Mouse (Mus musculus) CH12.LX (cell line): ENCODE results near the gene Syt5. TPM values are rescaled to one million over a fixed set of nuclear protein-coding genes. Genes with fewer than 3 reads are reported as not detected.

Experiments used
- DNase-seq: peaks from one replicate; pipeline ENCODE4 v3.0.0-alpha.2; 2013; ENCODE audit errors: extremely low read depth
- H3K27ac ChIP-seq: 2 replicates; pipeline ENCODE4 v1.5.1; 2012; ENCODE audit warnings: low read depth, mild to moderate bottlenecking, control low read depth, moderate library complexity; ENCODE audit not compliant: insufficient read depth
- H3K27me3 ChIP-seq: replicated peaks from 2 replicates; pipeline ENCODE3; 2012; ENCODE audit warnings: inconsistent platforms
- H3K36me3 ChIP-seq, 2 experiments: replicated peaks in 1 of 2; 2 replicates each; pipeline versions ENCODE3 to v1.6.1; 2012; ENCODE audit warnings: inconsistent platforms in 1 of 2, low read length in 1 of 2, mild to moderate bottlenecking in 1 of 2, mixed read lengths in 1 of 2, moderate library complexity in 1 of 2; ENCODE audit not compliant: control insufficient read depth in 1 of 2, insufficient read depth in 1 of 2
- H3K4me1 ChIP-seq, 2 experiments: 2 replicates each; pipeline ENCODE4 v1.6.1; 2012; ENCODE audit warnings: inconsistent platforms in 1 of 2, moderate library complexity in 1 of 2; ENCODE audit not compliant: insufficient read depth in 2 of 2, control insufficient read depth in 1 of 2
- H3K4me2 ChIP-seq: 2 replicates; pipeline ENCODE4 v1.6.1; 2012; ENCODE audit warnings: low read depth, mild to moderate bottlenecking, control low read depth; ENCODE audit not compliant: poor library complexity, insufficient read depth, severe bottlenecking
- H3K4me3 ChIP-seq, 3 experiments: fragments of 150-350 bp in 1 of 3; sonication (generic) in 1 of 3; replicated peaks in 1 of 3; 2 replicates each; pipeline versions ENCODE3 to v1.5.1; 2011 to 2012; ENCODE audit warnings: low read depth in 2 of 3, low read length in 2 of 3, mild to moderate bottlenecking in 2 of 3, moderate library complexity in 2 of 3, control low read depth in 1 of 3, improper control_type of control experiment in 1 of 3, inconsistent platforms in 1 of 3, mixed read lengths in 1 of 3; ENCODE audit not compliant: poor library complexity in 1 of 3
- H3K79me2 ChIP-seq: replicated peaks from 2 replicates; pipeline ENCODE4 v1.6.1; 2012; ENCODE audit warnings: mild to moderate bottlenecking, moderate library complexity; ENCODE audit not compliant: control insufficient read depth, poor library complexity, insufficient read depth, severe bottlenecking; ENCODE audit errors: extremely low read depth
- H3K9ac ChIP-seq: 2 replicates; pipeline ENCODE4 v1.6.1; 2012; ENCODE audit warnings: low read depth, mild to moderate bottlenecking, control low read depth, moderate library complexity; ENCODE audit not compliant: insufficient read depth
- H3K9me3 ChIP-seq: replicated peaks from 2 replicates; pipeline ENCODE3; 2012; ENCODE audit warnings: low read length, inconsistent platforms, mixed read lengths
- CTCF ChIP-seq, 2 experiments: IDR thresholded peaks in 1 of 2; conservative IDR thresholded peaks in 1 of 2; 2 replicates each; pipeline ENCODE4 v1.5.1; 2011 to 2012; ENCODE audit warnings: low read depth in 2 of 2, low read length in 2 of 2, improper control_type of control experiment in 1 of 2, inconsistent platforms in 1 of 2, mild to moderate bottlenecking in 1 of 2, moderate library complexity in 1 of 2
- ELF1 ChIP-seq: IDR thresholded peaks from 2 replicates; pipeline ENCODE4 v1.6.1; 2014; ENCODE audit warnings: low read depth, mild to moderate bottlenecking, inconsistent platforms, low read length, improper control_type of control experiment
- HCFC1 ChIP-seq: IDR thresholded peaks from 2 replicates; pipeline ENCODE4 v1.6.1; 2012; ENCODE audit warnings: low read depth, mild to moderate bottlenecking, inconsistent platforms, low read length, improper control_type of control experiment
- IRF4 ChIP-seq: IDR thresholded peaks from 2 replicates; pipeline ENCODE4 v1.6.1; 2014; ENCODE audit warnings: low read depth, mild to moderate bottlenecking, inconsistent platforms, low read length, improper control_type of control experiment
- KAT2A ChIP-seq: IDR thresholded peaks from 2 replicates; pipeline ENCODE4 v1.6.1; 2012; ENCODE audit warnings: low read length, improper control_type of control experiment, inconsistent platforms; ENCODE audit not compliant: insufficient replicate concordance
- MAFK ChIP-seq: IDR thresholded peaks from 2 replicates; pipeline ENCODE4 v1.6.1; 2011; ENCODE audit warnings: low read length, improper control_type of control experiment; ENCODE audit not compliant: insufficient replicate concordance
- MAX ChIP-seq: IDR thresholded peaks from 2 replicates; pipeline ENCODE4 v1.6.1; 2011; ENCODE audit warnings: low read length, improper control_type of control experiment
- MYC ChIP-seq: IDR thresholded peaks from 2 replicates; pipeline ENCODE4 v1.6.1; 2011; ENCODE audit warnings: low read depth, mild to moderate bottlenecking, improper control_type of control experiment, low read length
- PAX5 ChIP-seq: IDR thresholded peaks from 2 replicates; pipeline ENCODE4 v1.6.1; 2012; ENCODE audit warnings: low read length, inconsistent platforms, mixed read lengths
- RAD21 ChIP-seq: IDR thresholded peaks from 2 replicates; pipeline ENCODE4 v1.6.1; 2011; ENCODE audit warnings: low read depth, mild to moderate bottlenecking, low read length, improper control_type of control experiment, moderate library complexity
- RCOR1 ChIP-seq: conservative IDR thresholded peaks from 2 replicates; pipeline ENCODE4 v1.6.1; 2012; ENCODE audit warnings: low read depth, mild to moderate bottlenecking, inconsistent platforms, low read length, improper control_type of control experiment
- SMC3 ChIP-seq: IDR thresholded peaks from 2 replicates; pipeline ENCODE4 v1.6.1; 2011; ENCODE audit warnings: low read depth, low read length, improper control_type of control experiment
- TCF12 ChIP-seq: IDR thresholded peaks from 2 replicates; pipeline ENCODE4 v1.6.1; 2014; ENCODE audit warnings: low read depth, mild to moderate bottlenecking, inconsistent platforms, low read length, improper control_type of control experiment
- ZC3H11A ChIP-seq: IDR thresholded peaks from 2 replicates; pipeline ENCODE4 v1.6.1; 2012; ENCODE audit warnings: low read depth, mild to moderate bottlenecking, inconsistent platforms, low read length, improper control_type of control experiment
- ZNF384 ChIP-seq: IDR thresholded peaks from 2 replicates; pipeline ENCODE4 v1.6.1; 2012; ENCODE audit warnings: low read depth, low read length, improper control_type of control experiment, inconsistent platforms
- dilution Hi-C: fragments of 300-500 bp; cut with MboI; formaldehyde crosslinking; loops from 2 replicates; pipeline ENCODE4 v1.14.3; 2020; ENCODE audit warnings: low sequenced_read_pairs; ENCODE audit not compliant: extremely low pct_unique_long_range_greater_than_20kb, extremely low pct_ligation_motif_present
- in situ Hi-C: fragments of 300-500 bp; cut with MboI; formaldehyde crosslinking; loops from 3 replicates; pipeline ENCODE4 v1.14.3; 2019; ENCODE audit warnings: low sequenced_read_pairs, low pct_ligation_motif_present, low pct_unique_long_range_greater_than_20kb, mixed read lengths
- polyA plus RNA-seq: library from polyadenylated mRNA; unstranded; fragments of >175 nt; gene quantifications from 2 replicates; pipeline ENCODE4 v1.2.1, GENCODE M21; 2012; ENCODE audit warnings: low read depth; ENCODE audit not compliant: insufficient read length
- total RNA-seq, 2 experiments: library from RNA; depleted of rRNA; stranded (reverse); fragments of 300-350 nt in 1 of 2; fragments of >200 nt in 1 of 2; gene quantifications; 2 replicates each; pipeline ENCODE4 v1.2.3; 2012 to 2014

Syt5 gene
- total and polyA plus RNA-seq, 3 experiments = 0.20 to 0.68 (median 0.30) TPM

DNA sequence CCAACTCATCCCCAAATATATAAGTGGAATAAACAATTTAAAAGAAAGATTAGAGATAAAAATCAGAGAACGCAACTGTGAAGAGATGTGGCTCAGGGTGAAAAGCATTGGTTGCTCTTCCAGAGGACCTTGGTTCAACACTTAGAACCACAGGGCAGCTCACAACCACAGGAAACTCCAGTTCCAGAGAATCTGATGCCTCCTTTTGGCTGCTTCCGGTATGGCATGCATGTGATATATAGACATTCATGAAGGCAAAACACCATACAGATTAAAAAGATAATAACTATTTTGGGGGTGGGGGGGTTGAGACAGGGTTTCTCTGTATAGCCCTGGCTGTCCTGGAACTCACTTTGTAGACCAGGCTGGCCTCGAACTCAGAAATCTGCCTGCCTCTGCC is 15.3 kb upstream of the Syt5 start:
- H3K27ac ChIP-seq = no peak overlapping the region
- H3K4me3 ChIP-seq = no peak overlapping the region
- in situ Hi-C loops = loop anchor here (10.0 kb wide), 2 partner anchors 62 to 382 kb away; no protein-coding TSS in a partner anchor

DNA sequence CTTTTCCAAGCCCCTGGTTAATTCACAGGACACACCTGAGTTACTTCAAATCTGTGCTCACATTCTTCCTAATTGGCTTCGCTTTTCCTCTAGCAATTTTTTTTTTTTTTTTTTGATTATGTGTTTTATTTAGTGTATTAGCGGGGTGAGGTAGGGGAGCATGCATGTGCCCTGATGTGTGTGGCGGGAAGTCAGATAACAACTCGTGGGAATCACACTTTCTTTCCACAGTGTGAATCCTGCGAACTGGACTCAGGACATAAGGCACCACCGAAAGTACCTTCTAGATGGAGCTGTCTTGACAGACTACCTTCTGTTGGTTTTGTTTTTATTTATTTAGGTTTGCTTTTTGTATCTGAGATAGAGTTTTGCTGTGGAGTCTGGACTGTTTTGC is 9.8 kb upstream of the Syt5 start:
- Histone ChIP-seq H3K4me1 (no peaks in the 10 kb centered on the region), H3K4me2 (peak overlapping the region; percentile 39; the same call in 1 of the 2 replicates), H3K4me3 (no peak overlapping the region), H3K27me3 (peaks cover 38% of the 10 kb centered on the region), H3K79me2 (no peaks in the 10 kb centered on the region), H3K9me3 (no peaks in the 10 kb centered on the region), H3K9ac (no peak overlapping the region), H3K27ac (no peak overlapping the region), H3K36me3 (no peaks in the 10 kb centered on the region)
- in situ Hi-C loops (no loop called here), dilution Hi-C loops (no loop called here)
- no peak for DNase-seq
- TF ChIP-seq ZNF384 = no peak
- no peak for TF ChIP-seq KAT2A
- no peak for TF ChIP-seq PAX5
- no peak for TF ChIP-seq ZC3H11A
- no peak for TF ChIP-seq MAX

More for the DNA sequence above, 15.3 kb upstream of the Syt5 start:
- TF ChIP-seq CTCF (conservative IDR thresholded peaks at IDR 0.05 in 1 of 2, IDR thresholded peaks at IDR 0.05 in 1 of 2; ENCODE audit: low read depth in 2 of 2, low read length in 2 of 2) = peak in 1 of 2 experiments; percentile 31; a peak in 3 of 4 replicates
- TF ChIP-seq RCOR1 = no peak
- no peak for TF ChIP-seq HCFC1
- no peak for TF ChIP-seq MAFK
- Histone ChIP-seq H3K9ac (no peak overlapping the region), H3K79me2 (no peaks in the 10 kb centered on the region), H3K9me3 (no peaks in the 10 kb centered on the region), H3K27me3 (peaks cover 2% of the 10 kb centered on the region), H3K4me1 (no peaks in the 10 kb centered on the region), H3K4me2 (no peak overlapping the region), H3K36me3 (no peaks in the 10 kb centered on the region)
- dilution Hi-C loops = no loop called here
- no peak for DNase-seq

- dilution Hi-C loops = no loop called here
- no peak overlapping the region for H3K4me3 ChIP-seq
- peak; percentile 48; the same call in 1 of the 2 replicates for TF ChIP-seq ELF1
- peak; percentile 59 to 97 for TF ChIP-seq CTCF (conservative IDR thresholded peaks at IDR 0.05 in 1 of 2, IDR thresholded peaks at IDR 0.05 in 1 of 2; ENCODE audit: low read depth in 2 of 2, low read length in 2 of 2)
- TF ChIP-seq MYC = no peak
- TF ChIP-seq RAD21 = peak; percentile 99
- peak; percentile 32; the same call in 1 of the 2 replicates for TF ChIP-seq IRF4
- 0 out of 2 replicates have a peak, but pooled peaks have one; percentile 20 for TF ChIP-seq TCF12
- TF ChIP-seq SMC3 = peak; percentile 91
- TF ChIP-seq ZC3H11A = peak; percentile 66
- TF ChIP-seq MAX = no peak
- TF ChIP-seq, all 38 proteins: peak for 7
- Histone ChIP-seq H3K79me2 (no peaks in the 10 kb centered on the region), H3K4me2 (peak overlapping the region; percentile 39; the same call in 1 of the 2 replicates), H3K9ac (no peak overlapping the region), H3K36me3 (no peaks in the 10 kb centered on the region), H3K27ac (no peak overlapping the region), H3K4me1 (no peaks in the 10 kb centered on the region), H3K9me3 (no peaks in the 10 kb centered on the region), H3K27me3 (peaks cover 41% of the 10 kb centered on the region)
- in situ Hi-C loops = no loop called here
- DNase-seq = peak; percentile 91
Observed at GRCm38 (mm10) chr7:4556256-4557166, 9.2 kb upstream of the Syt5 start.
